Mouse (Mus musculus) heart, adult 18-20 months (tissue): ENCODE measurements around the gene Eml6. TPM values are rescaled to one million over a fixed set of nuclear protein-coding genes. Genes with fewer than 3 reads are reported as not detected.
"Not testable (repeated sequence)": the region's sequence is repeated elsewhere in the genome, so short reads cannot be mapped to it uniquely, and the experiment has no call there.

Experiments used
- DNase-seq, 2 experiments: peaks; one replicate each; pipeline ENCODE4 v3.0.0; 2021 to 2022; ENCODE audit warnings: mixed read lengths in 1 of 2
- total RNA-seq, 2 experiments: library from RNA; stranded (reverse); gene quantifications; 2 replicates each; pipeline ENCODE4 v1.2.3; 2021

The Eml6 gene
- total RNA-seq, 2 experiments from 2014 or later = 2.7 to 3.3 TPM

- no peak for DNase-seq
Measured at GRCm38 (mm10) chr11:29840606-29841227, 185.1 kb downstream of the Eml6 start.

- peak; percentile 74 to 89 for DNase-seq
Measured at GRCm38 (mm10) chr11:29839781-29840180, 186.1 kb downstream of the Eml6 start.

- no peak for DNase-seq
Measured at GRCm38 (mm10) chr11:29837066-29837465, 188.8 kb downstream of the Eml6 start.

GRCm38 (mm10) chr11:29827729-29828128, 198.1 kb downstream of the Eml6 start:
- no peak for DNase-seq

GRCm38 (mm10) chr11:29826001-29826400, 199.8 kb downstream of the Eml6 start:
- DNase-seq = no peak

GRCm38 (mm10) chr11:29825271-29825718, 200.5 kb downstream of the Eml6 start, which contains the start of gene 4931440F15Rik:
Gene 4931440F15Rik, minus strand, starts transcription at chr11:29825668.
- DNase-seq = not testable (repeated sequence)

GRCm38 (mm10) chr11:29824474-29825270, 201.2 kb downstream of the Eml6 start:
- DNase-seq = not testable (repeated sequence)

- no peak for DNase-seq
Measured at GRCm38 (mm10) chr11:29823141-29823540, 202.7 kb downstream of the Eml6 start.

- no peak for DNase-seq
Measured at GRCm38 (mm10) chr11:29815670-29816069, 210.2 kb downstream of the Eml6 start.

GRCm38 (mm10) chr11:29815261-29815660, 210.6 kb downstream of the Eml6 start:
- DNase-seq = no peak

- no peak for DNase-seq
Measured at GRCm38 (mm10) chr11:29813267-29813666, 212.6 kb downstream of the Eml6 start.

GRCm38 (mm10) chr11:29812475-29812874, 213.4 kb downstream of the Eml6 start:
- DNase-seq = no peak

GRCm38 (mm10) chr11:29810324-29810723, 215.5 kb downstream of the Eml6 start:
- no peak for DNase-seq

GRCm38 (mm10) chr11:29808981-29809589, 216.7 kb downstream of the Eml6 start:
- DNase-seq = no peak

GRCm38 (mm10) chr11:29808173-29808980, 217.5 kb downstream of the Eml6 start:
- peak; percentile 53 to 75 for DNase-seq

- no peak for DNase-seq
Measured at GRCm38 (mm10) chr11:29807325-29807724, 218.5 kb downstream of the Eml6 start.

GRCm38 (mm10) chr11:29801432-29802427, 224.1 kb downstream of the Eml6 start:
- no peak for DNase-seq

GRCm38 (mm10) chr11:29799839-29800238, 226.0 kb downstream of the Eml6 start:
- no peak for DNase-seq

GRCm38 (mm10) chr11:29795106-29795505, 230.7 kb downstream of the Eml6 start:
- no peak for DNase-seq

- no peak for DNase-seq
Measured at GRCm38 (mm10) chr11:29794475-29794874, 231.4 kb downstream of the Eml6 start.

GRCm38 (mm10) chr11:29790796-29791195, 235.0 kb downstream of the Eml6 start:
- no peak for DNase-seq
